Mouse (Mus musculus): ENCODE measurements at regions not wholly inside any gene's neighbourhood (a gene's known extent, or its start where the extent isn't known, plus 50 kb on each side); places are given as distances from the start of the nearest gene placed in this dataset.

DNA sequence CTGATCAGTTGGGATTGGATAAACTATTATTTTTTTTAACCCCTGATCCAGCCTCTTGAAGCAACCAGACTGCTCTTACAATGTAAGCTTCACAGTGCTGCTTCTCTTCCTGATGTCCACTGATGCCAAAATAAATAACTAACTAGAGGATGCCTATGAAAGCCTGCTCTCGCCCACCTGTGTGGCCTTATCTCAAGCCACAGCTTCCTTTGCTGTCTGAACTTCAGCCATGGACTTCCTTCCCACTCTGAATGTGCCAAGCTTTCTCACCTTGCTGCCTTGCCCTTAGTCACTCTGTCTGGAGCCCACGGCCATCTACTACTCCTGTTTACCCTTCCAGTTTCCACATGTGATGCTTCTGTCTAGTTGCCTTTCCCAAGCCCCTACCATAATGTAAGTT lies 559.6 kb downstream of the Dhx35 start:
- no peak for DNase-seq (ENCODE audit: low spot score in 2 of 2)

DNA sequence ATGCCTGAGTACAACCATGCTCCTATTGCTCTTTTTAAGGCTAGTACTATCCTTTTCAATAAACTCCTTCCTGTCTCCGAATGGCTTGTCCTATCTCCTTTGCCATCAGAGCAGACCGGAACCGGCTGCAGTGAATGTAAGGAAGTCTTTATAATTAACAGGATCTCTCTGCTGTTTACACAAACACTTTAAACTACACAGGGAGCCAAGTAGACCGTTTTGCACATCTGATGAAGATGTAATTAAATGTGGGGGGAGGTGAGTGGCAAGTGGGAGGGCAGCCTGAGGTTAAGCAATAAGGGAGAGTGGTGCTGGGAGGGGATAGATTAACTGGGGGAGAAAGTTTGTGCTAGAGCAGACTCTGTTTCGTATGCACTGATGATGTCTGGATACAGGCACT lies 561.9 kb downstream of the Dhx35 start:
- no peak for DNase-seq (ENCODE audit: low spot score in 2 of 2)

DNA sequence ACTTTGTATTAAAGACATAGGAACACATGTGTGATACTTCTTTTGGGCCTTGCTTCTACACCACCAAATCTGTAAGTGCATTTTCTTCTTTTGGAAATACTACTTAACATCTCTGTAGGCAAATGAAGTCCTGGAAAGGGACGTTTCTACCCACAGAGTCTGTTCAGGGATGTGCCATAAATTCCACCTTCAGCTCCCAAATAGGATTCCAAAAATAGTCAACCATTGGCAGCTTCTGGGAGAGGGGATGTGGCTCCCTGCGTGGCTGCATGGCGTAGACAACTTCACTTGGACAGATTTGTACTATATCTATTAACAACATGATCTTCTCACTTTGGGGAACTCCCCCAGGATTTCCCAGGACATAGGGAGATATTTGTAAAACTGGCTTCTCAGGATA lies 566.8 kb downstream of the Dhx35 start:
- no peak for DNase-seq (ENCODE audit: low spot score in 2 of 2)

DNA sequence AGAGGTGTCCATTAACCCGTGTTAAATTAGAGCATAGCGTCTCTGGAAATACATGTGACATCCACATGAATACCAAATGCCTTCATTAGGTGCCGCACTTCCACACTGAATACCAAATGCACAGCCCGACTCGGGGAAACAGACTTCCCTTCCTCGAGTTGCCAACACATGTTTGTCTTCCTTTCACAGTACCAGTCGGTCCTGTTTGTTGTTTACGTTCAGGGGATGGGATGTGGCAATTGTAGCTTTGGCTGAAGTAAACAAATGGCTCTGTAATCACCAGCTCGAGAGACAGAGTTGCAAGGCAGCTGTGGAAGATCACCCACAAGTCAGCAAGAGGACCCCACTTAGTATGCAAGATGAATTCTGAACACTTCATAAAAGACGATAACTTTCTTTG lies 598.3 kb downstream of the Dhx35 start:
- no peak for DNase-seq (ENCODE audit: low spot score in 2 of 2)

GRCm38 (mm10) chr2:159401421-159402100 lies 607.0 kb downstream of the Dhx35 start:
- no peak for DNase-seq (ENCODE audit: low spot score in 2 of 2)

GRCm38 (mm10) chr2:159404940-159405339 lies 610.3 kb downstream of the Dhx35 start:
- DNase-seq (ENCODE audit: low spot score in 2 of 2): no peak

GRCm38 (mm10) chr2:159414599-159414998 lies 620.0 kb downstream of the Dhx35 start:
- no peak for DNase-seq (ENCODE audit: low spot score in 2 of 2)

- no peak for DNase-seq (ENCODE audit: low spot score in 2 of 2)
Measured at GRCm38 (mm10) chr2:159418371-159418940, 623.8 kb downstream of the Dhx35 start.

DNA sequence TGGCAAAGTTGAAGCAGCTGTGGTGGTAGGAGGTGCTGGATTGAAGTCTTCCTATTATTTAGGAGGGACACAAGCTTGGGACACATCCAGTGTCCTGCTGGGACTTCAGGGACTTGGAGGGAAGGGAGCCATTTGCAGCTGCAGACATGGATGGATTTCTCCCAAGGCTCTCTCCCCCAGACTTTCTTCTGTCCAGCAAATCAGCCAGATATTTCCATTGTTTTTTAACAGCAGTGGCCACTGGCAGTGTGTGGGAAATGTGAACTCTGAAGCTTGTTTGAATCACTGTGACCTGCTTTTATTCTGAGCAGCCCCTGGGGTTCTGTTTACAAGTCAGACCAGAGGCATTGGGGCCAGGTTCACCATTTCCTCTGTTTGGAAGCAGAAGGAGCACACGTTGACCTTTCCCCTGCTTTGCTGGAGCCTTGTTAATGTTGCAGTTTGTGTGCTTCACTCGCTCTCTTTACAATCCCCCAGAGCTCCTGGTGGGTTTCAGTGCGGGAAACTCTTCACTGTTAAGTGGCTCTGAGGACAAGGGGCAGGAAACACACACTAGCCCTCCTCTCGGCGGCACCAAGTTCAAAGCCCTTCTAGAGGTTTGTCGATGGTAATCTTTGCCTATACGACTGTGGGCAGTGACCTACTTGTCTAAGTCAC lies 627.8 kb downstream of the Dhx35 start:
- no peak for DNase-seq (ENCODE audit: low spot score in 2 of 2)

- no peak for DNase-seq (ENCODE audit: low spot score in 2 of 2)
Measured at GRCm38 (mm10) chr2:159428201-159428600, 633.6 kb downstream of the Dhx35 start.

DNA sequence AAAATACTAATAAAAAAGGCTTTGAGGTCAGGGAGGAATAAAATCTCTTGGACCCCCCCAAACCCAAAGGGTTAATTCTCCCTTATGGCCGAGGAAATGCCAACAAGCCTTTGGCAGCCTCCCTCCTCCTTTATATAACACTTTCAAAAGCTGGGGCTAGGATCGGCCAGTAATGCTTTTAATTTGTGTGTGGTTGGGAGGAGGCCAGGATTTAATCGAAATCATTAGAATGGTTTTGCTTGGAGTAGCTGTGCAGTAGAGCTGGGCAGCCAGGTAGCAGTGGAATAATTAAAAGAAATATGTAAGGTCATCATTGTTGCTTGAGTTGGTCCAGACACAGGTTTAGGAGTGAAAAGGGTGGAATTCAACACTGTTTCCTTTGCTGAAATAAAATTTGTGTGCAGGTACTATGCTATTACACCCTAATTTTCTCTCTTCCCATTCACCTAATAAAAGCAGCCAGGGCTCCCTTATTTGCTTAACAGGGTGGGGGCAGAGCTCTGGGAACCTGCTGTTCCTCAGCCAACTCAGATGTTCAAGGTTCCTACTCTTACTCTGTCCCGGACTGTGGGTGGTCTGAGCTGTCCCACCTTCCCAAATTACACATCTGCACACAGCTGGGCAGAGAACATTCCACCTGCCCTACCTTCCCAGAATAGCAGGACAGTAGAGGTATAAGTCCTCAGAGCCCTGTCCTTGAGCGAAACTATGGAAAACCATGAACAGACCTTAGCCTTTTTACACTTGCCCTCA lies 636.1 kb downstream of the Dhx35 start:
- no peak for DNase-seq (ENCODE audit: low spot score in 2 of 2)

DNA sequence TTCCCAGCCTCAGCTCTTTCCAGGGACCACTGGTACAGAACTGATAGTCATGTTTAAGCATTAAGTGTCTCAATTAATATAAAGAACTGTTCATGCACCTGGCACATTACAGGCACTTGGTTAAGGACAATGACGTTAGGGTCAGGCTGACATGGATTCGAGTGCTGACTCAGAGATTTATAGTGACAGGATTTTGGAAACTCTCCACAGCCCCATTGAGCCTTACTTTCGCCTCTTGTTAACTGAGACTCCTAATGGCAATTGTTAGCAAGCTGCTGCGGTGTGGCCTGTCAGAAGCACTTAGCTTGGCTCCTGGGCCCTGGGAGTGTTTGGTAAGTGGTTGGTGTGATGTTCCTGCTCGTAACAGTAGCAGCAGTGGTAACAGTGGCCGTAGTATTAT lies 644.4 kb downstream of the Dhx35 start:
- no peak for DNase-seq (ENCODE audit: low spot score in 2 of 2)

DNA sequence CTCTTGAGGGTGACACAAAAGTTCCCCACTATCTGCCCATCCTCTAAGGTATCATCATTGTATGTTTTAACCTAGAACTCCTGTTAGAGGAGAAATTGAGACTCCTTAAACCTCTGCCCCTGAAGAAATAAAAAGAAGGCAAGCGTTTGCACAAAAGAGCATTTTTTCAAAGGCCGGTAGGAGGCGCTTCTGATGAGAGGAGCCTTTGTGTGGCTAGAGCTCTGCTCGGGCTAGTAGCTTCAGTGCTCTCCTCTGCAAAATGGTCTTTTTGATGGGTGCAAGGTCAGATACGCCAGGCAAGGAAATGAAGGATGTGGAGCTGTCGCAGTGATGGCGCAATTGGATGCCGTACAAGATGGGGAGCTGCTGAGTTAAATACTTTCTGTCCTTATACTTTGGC lies 649.0 kb downstream of the Dhx35 start:
- no peak for DNase-seq (ENCODE audit: low spot score in 2 of 2)

DNA sequence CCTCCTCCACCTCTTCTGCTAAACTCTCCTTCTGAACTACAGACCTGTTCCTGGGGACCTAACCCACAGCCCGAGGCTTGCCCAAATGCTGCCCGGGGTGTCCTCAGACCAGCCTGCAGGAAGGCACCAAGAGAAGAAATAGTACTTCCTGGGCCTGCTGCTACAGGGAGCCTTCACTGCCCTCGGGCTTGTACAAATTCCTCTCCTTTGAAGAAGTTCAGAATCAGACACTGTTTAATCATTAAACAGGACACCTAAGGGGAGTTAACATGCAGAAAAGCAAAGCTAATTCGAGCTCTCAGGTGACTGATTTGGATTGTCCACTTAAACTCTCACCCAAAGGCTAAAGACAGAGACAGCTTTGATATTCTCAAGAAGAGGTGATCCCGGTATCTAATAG lies 651.8 kb downstream of the Dhx35 start:
- no peak for DNase-seq (ENCODE audit: low spot score in 2 of 2)

DNA sequence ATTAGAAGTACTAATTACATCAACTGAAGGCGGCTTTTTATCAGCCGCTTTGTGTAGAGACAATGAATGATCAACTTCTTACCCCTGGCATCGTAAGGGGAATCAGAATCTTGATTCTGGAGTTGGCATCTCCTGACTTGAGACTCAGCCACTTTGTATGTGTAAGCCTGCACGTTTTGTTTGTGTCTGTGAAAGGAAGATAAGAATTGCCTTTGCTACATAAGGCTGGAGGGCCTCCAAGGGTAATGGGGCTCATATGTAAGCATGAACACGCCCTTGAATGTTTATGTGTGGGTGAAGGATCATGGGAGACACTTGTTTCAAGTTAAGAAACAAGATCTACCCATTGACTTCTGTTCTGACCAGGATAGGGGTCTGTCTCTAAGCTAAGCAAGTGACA lies 652.3 kb downstream of the Dhx35 start:
- DNase-seq (ENCODE audit: low spot score in 2 of 2): no peak

- no peak for DNase-seq (ENCODE audit: low spot score in 2 of 2)
Measured at GRCm38 (mm10) chr2:159448976-159449375, 654.4 kb downstream of the Dhx35 start.

GRCm38 (mm10) chr2:159451439-159451838 lies 656.8 kb downstream of the Dhx35 start:
- DNase-seq (ENCODE audit: low spot score in 2 of 2): no peak

DNA sequence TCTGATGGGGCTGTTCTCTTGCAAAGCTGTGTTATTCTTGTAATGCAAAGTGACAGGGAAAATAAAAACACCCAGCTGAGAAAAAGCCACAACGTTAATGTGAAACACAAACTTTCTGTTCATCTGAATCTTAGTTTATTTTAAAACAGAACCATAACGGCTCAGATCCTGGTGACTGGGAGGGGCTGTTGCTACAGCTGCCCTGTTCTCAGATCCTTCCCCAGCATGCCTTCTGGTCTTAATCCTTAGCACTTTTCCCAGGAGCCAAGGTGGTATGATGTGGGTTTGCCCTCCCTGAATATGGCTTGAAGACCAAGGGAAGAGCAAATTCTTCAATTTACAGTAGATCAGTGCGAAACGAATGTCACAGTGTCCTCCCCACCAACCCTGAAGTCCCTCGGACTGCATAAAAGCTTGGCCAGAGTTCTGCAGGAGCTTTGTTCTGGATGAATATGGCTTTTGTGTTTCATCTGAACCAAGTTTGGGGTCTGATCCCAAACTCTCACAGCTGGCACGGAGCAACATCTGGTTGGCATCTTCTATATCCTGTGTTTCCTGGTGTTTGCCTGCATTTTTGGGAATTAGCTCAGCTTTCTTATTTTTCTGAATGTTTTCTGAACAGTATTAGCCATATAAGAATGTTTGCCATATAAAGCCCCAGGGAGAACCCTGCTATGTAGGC lies 686.9 kb downstream of the Dhx35 start:
- DNase-seq (ENCODE audit: low spot score in 2 of 2): no peak

DNA sequence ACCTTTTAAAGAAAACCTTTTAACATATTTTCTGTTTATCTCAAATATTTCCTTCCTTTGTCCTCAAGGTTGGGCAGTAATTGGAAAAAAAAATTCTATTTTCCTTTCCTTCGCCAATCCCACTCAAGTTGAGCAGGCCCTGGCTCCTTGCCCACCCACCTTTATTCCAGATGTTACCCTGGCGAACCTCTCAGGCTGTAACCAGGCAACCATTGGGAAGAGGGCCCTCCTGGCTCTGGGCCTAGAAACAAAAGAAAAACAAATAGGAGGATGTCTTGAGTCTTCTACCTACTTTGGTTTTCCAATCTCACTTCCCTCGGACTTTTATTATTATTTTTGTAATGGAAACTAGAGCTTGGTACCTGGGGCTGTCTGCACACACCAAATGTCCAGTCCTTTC lies 696.5 kb downstream of the Dhx35 start:
- DNase-seq (ENCODE audit: low spot score in 2 of 2): no peak

- no peak for DNase-seq (ENCODE audit: low spot score in 2 of 2)
Measured at GRCm38 (mm10) chr2:159498691-159499090, 704.1 kb downstream of the Dhx35 start.

DNA sequence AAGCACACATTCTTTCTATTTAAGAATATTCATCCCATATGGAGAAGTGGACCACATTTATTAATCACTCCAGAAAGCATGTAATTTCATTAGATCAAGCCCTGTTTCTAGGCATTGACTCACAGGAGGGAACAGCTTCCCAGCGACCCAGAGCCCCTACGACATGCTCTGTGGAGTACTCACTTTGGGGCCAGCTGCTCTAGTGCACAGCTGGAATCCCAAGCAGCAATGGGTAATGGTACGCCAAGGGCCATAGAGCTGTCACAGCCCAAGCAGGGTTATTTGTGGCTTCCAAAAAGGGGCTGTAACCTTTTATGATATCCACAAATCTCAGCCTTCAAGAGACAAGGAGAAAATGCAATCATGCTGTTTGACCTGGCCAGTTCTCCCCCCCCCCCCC lies 706.4 kb downstream of the Dhx35 start:
- DNase-seq (ENCODE audit: low spot score in 2 of 2): no peak

- DNase-seq (ENCODE audit: low spot score in 2 of 2): no peak
Measured at GRCm38 (mm10) chr2:159519066-159519465, 724.5 kb downstream of the Dhx35 start.

All from spleen, postnatal 36 days (tissue).